ENCODE assay signal across 23 mouse cellular contexts in genomic region chr3:52500026-52500425, GRCm38 (mm10).
DNase-seq lines count a peak whose midpoint lies in the region; ATAC-seq and TF ChIP-seq lines count a peak whose summit lies in the region.
"Had no signal": no experiment of that assay in that cellular context is flagged by ENCODE, and none has a peak within 500 bp of the region (broad histone marks: within the 10 kb centered on the region; RNA-seq: fewer than 3 reads in every experiment).

No protein-coding gene starts in this region.

- no peak overlapping the region for H3K27ac ChIP-seq in liver, postnatal 0 days (ENCODE audit: low read depth)
- H3K27ac ChIP-seq in liver, embryonic 12.5 days: no peak overlapping the region
- H3K27ac ChIP-seq: embryonic facial prominence, embryonic 15.5 days; hindbrain, embryonic 12.5 days; kidney, embryonic 15.5 days; limb, embryonic 12.5 days; liver, embryonic 13.5 days; neural tube, embryonic 13.5 days had no signal

- no peak overlapping the region for H3K9ac ChIP-seq in liver, postnatal 0 days (replicated peaks)
- no peak overlapping the region for H3K9ac ChIP-seq in liver, embryonic 12.5 days
- H3K9ac ChIP-seq: embryonic facial prominence, embryonic 15.5 days; hindbrain, embryonic 12.5 days; kidney, embryonic 15.5 days; limb, embryonic 12.5 days; liver, embryonic 13.5 days; lung, embryonic 14.5 days; neural tube, embryonic 13.5 days had no signal

- no peaks in the 10 kb centered on the region for H3K27me3 ChIP-seq in liver, postnatal 0 days (ENCODE audit: insufficient read depth, low read length)
- H3K27me3 ChIP-seq in liver, embryonic 12.5 days (replicated peaks): no peaks in the 10 kb centered on the region
- no peaks in the 10 kb centered on the region for H3K27me3 ChIP-seq in splenic B cell, adult 2 months (ENCODE audit: control insufficient read depth, insufficient read depth, low read length, poor library complexity, severe bottlenecking)
- H3K27me3 ChIP-seq: embryonic facial prominence, embryonic 15.5 days; hindbrain, embryonic 12.5 days; kidney, embryonic 15.5 days; limb, embryonic 12.5 days; liver, embryonic 13.5 days; neural tube, embryonic 13.5 days had no signal

- H3K36me3 ChIP-seq in liver, postnatal 0 days (replicated peaks; ENCODE audit: insufficient read depth, low read length): no peaks in the 10 kb centered on the region
- no peaks in the 10 kb centered on the region for H3K36me3 ChIP-seq in liver, embryonic 12.5 days
- H3K36me3 ChIP-seq in splenic B cell, adult 2 months (ENCODE audit: control insufficient read depth, insufficient read depth, low read length, poor library complexity, severe bottlenecking): no peaks in the 10 kb centered on the region
- H3K36me3 ChIP-seq: embryonic facial prominence, embryonic 15.5 days; hindbrain, embryonic 12.5 days; kidney, embryonic 15.5 days; limb, embryonic 12.5 days; liver, embryonic 13.5 days; neural tube, embryonic 13.5 days had no signal

- no peak for DNase-seq in liver, postnatal 0 days
- peak; percentile 24 for DNase-seq in T-cell, adult 2 months (ENCODE audit: low spot score)
- peak; percentile 45 for DNase-seq in splenic B cell, adult 2 months (ENCODE audit: low read depth, low spot score)
- DNase-seq in thymus, postnatal 4 days: peak; percentile 38
- DNase-seq in c-Kit-positive CD71-positive TER-119-positive erythroid progenitor cells, embryonic 14.5 days (ENCODE audit: low spot score): no peak
- DNase-seq in retina, embryonic 14.5 days (ENCODE audit: low spot score): no peak
- DNase-seq: cerebellum, adult 2 months; cerebellum, postnatal 25 days; gastrocnemius, postnatal 10 days; heart, adult 18-20 months; kidney, adult 11 months; kidney, postnatal 36 days; liver, embryonic 13.5 days; lung, embryonic 14.5 days; lung, postnatal 36 days; midbrain, embryonic 14.5 days had no signal

- H3K4me1 ChIP-seq in liver, postnatal 0 days (ENCODE audit: insufficient read depth): peaks cover 12% of the 10 kb centered on the region
- H3K4me1 ChIP-seq in liver, embryonic 12.5 days: 0 out of 2 replicates have a peak, but pooled peaks cover 5% of the 10 kb centered on the region
- H3K4me1 ChIP-seq: hindbrain, embryonic 12.5 days; limb, embryonic 12.5 days; liver, embryonic 13.5 days; neural tube, embryonic 13.5 days had no signal

- ATAC-seq in liver, postnatal 0 days: no peak
- ATAC-seq in liver, embryonic 12.5 days: no peak
- ATAC-seq: forebrain, embryonic 16.5 days had no signal

- no peak for TF ChIP-seq EP300 in liver, postnatal 0 days (IDR thresholded peaks at IDR 0.05; ENCODE audit: low read depth)

- no peak overlapping the region for H3K4me3 ChIP-seq in liver, postnatal 0 days (ENCODE audit: low read depth, low read length)
- no peak overlapping the region for H3K4me3 ChIP-seq in liver, embryonic 12.5 days
- H3K4me3 ChIP-seq: embryonic facial prominence, embryonic 15.5 days; hindbrain, embryonic 12.5 days; kidney, embryonic 15.5 days; limb, embryonic 12.5 days; liver, embryonic 13.5 days; neural tube, embryonic 13.5 days had no signal

- 71% methylated on average over 6 of the region's 6 CpGs for WGBS in liver, postnatal 0 days (ENCODE audit: insufficient replicate concordance)
- WGBS in liver, embryonic 12.5 days (ENCODE audit: insufficient replicate concordance): 61% methylated on average over 6 of the region's 6 CpGs

- peak; percentile 29 for TF ChIP-seq CTCF in liver, postnatal 0 days (IDR thresholded peaks at IDR 0.05; ENCODE audit: low read depth)

- no peaks in the 10 kb centered on the region for H3K9me3 ChIP-seq in liver, postnatal 0 days (ENCODE audit: low read length)
- H3K9me3 ChIP-seq in liver, embryonic 12.5 days (replicated peaks): no peaks in the 10 kb centered on the region
- H3K9me3 ChIP-seq: embryonic facial prominence, embryonic 15.5 days; hindbrain, embryonic 12.5 days; kidney, embryonic 15.5 days; limb, embryonic 12.5 days; liver, embryonic 13.5 days; neural tube, embryonic 13.5 days had no signal

- H3K4me2 ChIP-seq in liver, postnatal 0 days (ENCODE audit: low read depth, low read length): no peak overlapping the region
- no peak overlapping the region for H3K4me2 ChIP-seq in liver, embryonic 12.5 days
- H3K4me2 ChIP-seq: embryonic facial prominence, embryonic 15.5 days; hindbrain, embryonic 12.5 days; kidney, embryonic 15.5 days; limb, embryonic 12.5 days; liver, embryonic 13.5 days; lung, embryonic 14.5 days; neural tube, embryonic 13.5 days had no signal

Comparison
In these comparisons a context has a peak if more than half of its experiments do, and no peak if none do; other contexts are left out.
1. DNase-seq: peak in T-cell, adult 2 months (single experiment), splenic B cell, adult 2 months (single experiment) and thymus, postnatal 4 days (single experiment); none in liver, postnatal 0 days (single experiment), c-Kit-positive CD71-positive TER-119-positive erythroid progenitor cells, embryonic 14.5 days (single experiment) and retina, embryonic 14.5 days (single experiment).